Mouse (Mus musculus) heart, adult 9 months (tissue): ENCODE measurements at regions not wholly inside any gene's neighbourhood (a gene's known extent, or its start where the extent isn't known, plus 50 kb on each side); places are given as distances from the start of the nearest gene placed in this dataset.
"Not testable (repeated sequence)": the region's sequence is repeated elsewhere in the genome, so short reads cannot be mapped to it uniquely, and the experiment has no call there.

Experiments
- DNase-seq, 2 experiments: peaks; one replicate each; pipeline ENCODE4 v3.0.0; 2022; ENCODE audit warnings: low spot score in 2 of 2

- DNase-seq = no peak
These were observed 196.2 kb upstream of the Pcsk5 start for GRCm38 (mm10) chr19:18033599-18033998.

DNA sequence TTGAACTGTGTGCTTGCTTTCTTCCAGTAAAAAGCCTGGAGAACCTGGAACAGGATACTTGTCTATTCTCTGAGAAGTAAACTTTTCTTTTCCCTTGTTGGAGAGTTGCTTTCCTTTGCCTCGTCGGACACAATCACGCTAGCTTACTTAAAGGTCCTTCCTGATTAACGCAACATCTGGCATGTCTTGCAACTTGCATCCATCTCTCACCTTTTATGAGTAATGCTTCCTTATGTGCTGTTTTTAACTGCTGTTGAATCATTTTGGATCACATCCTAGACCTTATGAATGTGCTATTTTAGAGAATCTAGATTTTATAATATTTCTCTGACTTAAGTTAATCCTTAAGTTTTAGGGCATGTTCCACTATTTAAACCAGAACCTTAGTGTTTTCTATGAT is 188.4 kb upstream of the Pcsk5 start:
- no peak for DNase-seq

- no peak for DNase-seq
These were observed 182.9 kb upstream of the Pcsk5 start for GRCm38 (mm10) chr19:18020351-18020750.

GRCm38 (mm10) chr19:18015371-18015770 is 177.9 kb upstream of the Pcsk5 start:
- peak; percentile 0 to 2 for DNase-seq

DNA sequence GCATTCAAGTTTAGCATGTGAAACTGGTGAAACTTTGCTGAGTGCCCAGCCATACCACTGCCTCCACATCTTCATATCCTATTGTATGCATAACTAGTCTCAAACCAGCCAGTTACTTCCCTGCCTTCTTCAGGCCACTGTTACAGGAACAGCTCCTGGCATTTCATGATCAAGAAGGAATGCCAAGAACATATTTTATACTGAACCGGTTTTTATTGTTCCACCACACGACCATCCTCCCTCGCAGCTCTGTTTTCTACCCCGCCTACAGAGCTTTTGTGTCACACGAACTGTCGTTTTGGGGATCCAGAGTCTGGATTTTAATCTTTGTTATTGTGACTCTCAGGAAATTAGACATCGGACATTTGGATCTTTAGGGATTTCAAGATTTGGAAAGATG is 174.6 kb upstream of the Pcsk5 start:
- DNase-seq = no peak

DNA sequence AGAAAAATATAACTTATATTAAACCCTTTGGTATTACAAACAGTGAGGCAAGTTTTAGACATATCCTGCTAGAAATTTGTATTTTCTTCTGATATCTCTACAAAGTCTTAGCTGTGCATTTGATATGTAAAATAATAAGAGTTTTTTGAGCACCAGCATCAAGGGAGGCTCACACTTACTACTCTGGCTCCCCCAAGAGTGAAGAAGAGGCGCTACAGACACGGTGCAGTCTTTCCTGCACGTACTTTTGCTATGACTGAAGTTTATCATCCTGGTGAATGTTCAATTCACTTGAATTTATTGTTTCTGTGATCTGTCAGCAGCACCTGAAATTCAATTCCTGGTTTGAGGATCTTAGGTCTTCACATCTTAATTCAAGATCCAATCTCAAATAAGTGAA is 160.1 kb upstream of the Pcsk5 start:
- no peak for DNase-seq

- no peak for DNase-seq
These were observed 146.0 kb upstream of the Pcsk5 start for GRCm38 (mm10) chr19:17983416-17983815.

DNA sequence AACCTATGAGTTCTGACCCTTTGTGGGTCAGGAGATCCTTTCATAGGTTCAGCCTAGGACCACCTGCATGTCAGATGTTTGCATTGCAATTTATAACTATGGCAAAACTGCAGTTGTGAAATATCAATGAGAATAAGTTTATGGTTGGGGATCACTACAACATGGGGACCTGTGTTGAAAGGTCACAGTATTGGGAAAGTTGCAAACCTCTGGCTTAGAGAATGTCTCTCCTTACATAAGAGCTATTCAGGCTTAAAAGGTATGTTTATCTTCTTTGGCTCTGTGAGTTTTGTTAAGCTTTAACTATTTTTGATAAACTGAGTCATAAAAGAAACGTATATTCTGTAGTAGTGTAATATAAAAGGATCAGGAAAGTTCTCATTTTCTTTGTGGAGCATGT is 128.1 kb upstream of the Pcsk5 start:
- no peak for DNase-seq

DNA sequence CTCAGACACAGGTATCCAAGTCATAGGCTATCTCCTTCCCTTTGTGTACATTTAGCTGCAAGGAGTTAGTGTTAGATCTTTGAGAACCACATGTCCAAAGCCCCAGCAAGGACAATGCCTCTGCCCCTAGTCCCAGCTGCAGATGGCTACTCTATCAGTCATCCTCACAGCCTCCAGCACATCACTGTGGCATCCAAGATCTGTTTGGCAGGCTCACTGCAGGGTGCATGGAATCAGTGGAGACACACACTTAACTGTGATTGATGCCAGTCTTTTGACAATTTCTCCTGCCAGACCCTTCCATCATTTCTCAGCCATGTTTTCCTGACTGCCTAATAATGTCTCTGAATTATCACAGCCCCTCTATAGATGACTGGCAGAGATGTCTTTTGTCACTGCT is 121.0 kb upstream of the Pcsk5 start:
- DNase-seq = no peak

- DNase-seq = no peak
These were observed 95.2 kb upstream of the Pcsk5 start for GRCm38 (mm10) chr19:17932665-17933064.

DNA sequence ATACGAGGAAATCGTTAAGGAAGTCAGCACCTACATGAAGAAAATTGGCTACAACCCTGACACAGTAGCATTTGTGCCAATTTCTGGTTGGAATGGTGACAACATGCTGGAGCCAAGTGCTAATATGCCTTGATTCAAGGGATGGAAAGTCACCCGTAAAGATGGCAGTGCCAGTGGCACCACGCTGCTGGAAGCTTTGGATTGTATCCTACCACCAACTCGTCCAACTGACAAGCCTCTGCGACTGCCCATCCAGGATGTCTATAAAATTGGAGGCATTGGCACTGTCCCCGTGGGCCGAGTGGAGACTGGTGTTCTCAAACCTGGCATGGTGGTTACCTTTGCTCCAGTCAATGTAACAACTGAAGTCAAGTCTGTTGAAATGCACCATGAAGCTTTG is 89.7 kb upstream of the Pcsk5 start:
- DNase-seq = not testable (repeated sequence)

DNA sequence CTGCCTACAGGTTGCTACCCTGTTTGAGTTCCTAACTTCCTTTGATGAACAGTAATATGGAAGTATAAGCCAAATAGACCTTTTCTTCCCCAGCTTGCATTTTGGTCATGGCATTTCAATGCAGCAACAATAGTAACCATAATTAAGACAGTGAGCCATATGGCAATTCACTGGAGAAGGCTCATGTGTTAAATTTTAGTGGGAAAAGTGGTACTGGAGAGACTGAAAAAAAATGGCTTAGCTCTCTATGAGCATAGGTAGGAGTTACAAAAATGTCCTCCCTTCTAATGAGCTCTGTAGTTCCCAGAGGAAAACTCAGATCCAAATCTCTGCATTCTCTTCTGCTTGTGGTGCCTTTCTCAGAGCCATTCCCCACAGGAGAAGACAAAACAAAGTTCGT is 70.1 kb upstream of the Pcsk5 start:
- no peak for DNase-seq

- no peak for DNase-seq
These were observed 66.7 kb upstream of the Pcsk5 start for GRCm38 (mm10) chr19:17904120-17904519.

- DNase-seq = no peak
These were observed 55.2 kb upstream of the Pcsk5 start for GRCm38 (mm10) chr19:17892615-17893014.
